Mouse (Mus musculus): ENCODE data around the gene Timm10b.

The Timm10b gene

DNA sequence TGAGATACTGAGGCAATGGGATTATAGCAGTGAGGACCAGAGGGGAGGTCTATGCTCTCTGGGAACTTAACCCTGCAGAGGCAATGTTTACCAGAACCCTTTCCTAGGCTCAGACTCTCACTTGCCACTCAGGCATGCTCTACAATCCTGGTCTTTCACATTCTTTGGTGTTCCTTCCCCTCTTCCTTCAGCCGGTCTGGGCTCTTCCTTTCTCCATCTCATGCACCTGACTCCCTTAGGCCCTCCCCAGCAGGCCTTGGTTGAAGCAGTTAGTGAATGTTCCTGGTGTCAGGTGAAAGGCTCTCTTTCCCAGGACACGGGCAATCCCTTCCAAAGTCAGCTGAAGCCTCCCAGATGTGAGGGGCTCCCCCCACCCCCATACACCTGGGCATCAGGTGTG is at the start of gene Timm10b:
Gene Timm10b, plus strand, starts transcription at position 301 of the 400 bp plus-strand sequence.
- ATAC-seq (ENCODE audit: low TSS enrichment), result peak; percentile 1; the same call in 1 of the 2 replicates

GRCm38 (mm10) chr7:105590097-105590496 is 49.8 kb upstream of the Timm10b start:
- no peak for ATAC-seq (ENCODE audit: low TSS enrichment)

GRCm38 (mm10) chr7:105602860-105603623 is 36.8 kb upstream of the Timm10b start:
- peak; percentile 69; the same call in 1 of the 2 replicates for ATAC-seq (ENCODE audit: low TSS enrichment)

- ATAC-seq (ENCODE audit: low TSS enrichment), result no peak
Observed at GRCm38 (mm10) chr7:105608467-105608866, 31.4 kb upstream of the Timm10b start.

- no peak for ATAC-seq (ENCODE audit: low TSS enrichment)
Observed at GRCm38 (mm10) chr7:105611767-105612166, 28.1 kb upstream of the Timm10b start.

- no peak for ATAC-seq (ENCODE audit: low TSS enrichment)
Observed at GRCm38 (mm10) chr7:105614400-105614799, 25.5 kb upstream of the Timm10b start.

GRCm38 (mm10) chr7:105615720-105616119 is 24.1 kb upstream of the Timm10b start:
- ATAC-seq (ENCODE audit: low TSS enrichment), result no peak

GRCm38 (mm10) chr7:105616561-105616960 is 23.3 kb upstream of the Timm10b start:
- no peak for ATAC-seq (ENCODE audit: low TSS enrichment)

GRCm38 (mm10) chr7:105617810-105618209 is 22.0 kb upstream of the Timm10b start:
- no peak for ATAC-seq (ENCODE audit: low TSS enrichment)

GRCm38 (mm10) chr7:105619701-105620100 is 20.2 kb upstream of the Timm10b start:
- ATAC-seq (ENCODE audit: low TSS enrichment), result no peak

- peak; percentile 54 for ATAC-seq (ENCODE audit: low TSS enrichment)
Observed at GRCm38 (mm10) chr7:105621053-105621452, 18.8 kb upstream of the Timm10b start.

DNA sequence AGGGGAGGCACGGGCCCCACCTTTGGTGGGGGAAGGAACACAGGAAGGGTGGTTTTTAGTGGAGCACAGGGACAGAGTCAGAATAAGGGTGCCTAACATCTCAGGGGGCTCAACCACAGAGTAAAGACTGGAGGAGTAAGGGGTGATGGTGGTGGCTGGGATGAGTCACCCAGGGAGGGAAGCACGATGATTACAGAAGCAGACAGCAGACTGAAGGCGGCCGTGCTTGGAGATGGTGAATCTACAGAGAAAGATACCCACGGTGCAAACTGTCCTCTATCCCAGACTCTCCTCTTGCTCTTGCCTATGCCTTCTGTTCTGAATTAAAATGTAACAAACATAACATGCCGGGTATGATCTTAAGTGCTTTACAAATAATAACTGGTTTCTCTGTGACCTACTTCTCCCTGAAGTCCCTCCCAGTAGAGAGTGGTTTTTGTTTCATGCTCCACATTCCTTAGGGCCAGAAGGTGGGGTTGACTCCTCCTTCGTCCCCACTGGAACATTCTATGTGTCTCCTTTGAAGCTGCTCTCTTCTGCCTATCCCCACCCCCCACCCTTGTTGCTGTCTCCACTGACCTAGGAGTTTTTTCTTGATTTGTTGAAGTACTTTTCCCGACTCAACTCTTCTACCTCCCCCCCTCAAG is 18.1 kb upstream of the Timm10b start:
- peak; percentile 86 for ATAC-seq (ENCODE audit: low TSS enrichment)

- no peak for ATAC-seq (ENCODE audit: low TSS enrichment)
Observed at GRCm38 (mm10) chr7:105625397-105625796, 14.5 kb upstream of the Timm10b start.

DNA sequence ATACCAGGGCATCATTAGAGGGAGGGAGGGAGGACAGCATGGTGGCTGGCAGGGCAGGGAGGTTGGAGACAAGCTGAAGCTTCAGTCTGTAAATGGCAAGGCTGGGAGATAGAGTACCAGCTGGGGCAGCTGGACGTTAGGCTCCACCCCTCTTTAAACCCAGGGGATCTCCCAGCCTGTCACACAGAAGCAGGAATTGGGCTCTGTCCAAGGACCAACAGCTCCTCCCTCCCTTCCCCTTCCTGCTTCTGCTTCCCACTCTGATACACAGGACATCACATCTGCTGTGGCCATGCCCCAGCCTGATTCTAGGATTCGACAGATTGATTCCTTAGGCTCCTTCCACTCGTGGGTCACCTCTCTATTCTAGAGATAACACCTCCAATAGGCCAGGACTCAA is 11.2 kb upstream of the Timm10b start:
- peak; percentile 51 for ATAC-seq (ENCODE audit: low TSS enrichment)

- no peak for ATAC-seq (ENCODE audit: low TSS enrichment)
Observed at GRCm38 (mm10) chr7:105632551-105632972, 7.3 kb upstream of the Timm10b start.

GRCm38 (mm10) chr7:105633127-105633800 is 6.6 kb upstream of the Timm10b start, which contains the start of gene Trim3:
Gene Trim3, minus strand, starts transcription at chr7:105633571.
- ATAC-seq (ENCODE audit: low TSS enrichment), result peak; percentile 73

GRCm38 (mm10) chr7:105633801-105634135 is 6.1 kb upstream of the Timm10b start:
- ATAC-seq (ENCODE audit: low TSS enrichment), result no peak; the same call in 1 of the 2 replicates

DNA sequence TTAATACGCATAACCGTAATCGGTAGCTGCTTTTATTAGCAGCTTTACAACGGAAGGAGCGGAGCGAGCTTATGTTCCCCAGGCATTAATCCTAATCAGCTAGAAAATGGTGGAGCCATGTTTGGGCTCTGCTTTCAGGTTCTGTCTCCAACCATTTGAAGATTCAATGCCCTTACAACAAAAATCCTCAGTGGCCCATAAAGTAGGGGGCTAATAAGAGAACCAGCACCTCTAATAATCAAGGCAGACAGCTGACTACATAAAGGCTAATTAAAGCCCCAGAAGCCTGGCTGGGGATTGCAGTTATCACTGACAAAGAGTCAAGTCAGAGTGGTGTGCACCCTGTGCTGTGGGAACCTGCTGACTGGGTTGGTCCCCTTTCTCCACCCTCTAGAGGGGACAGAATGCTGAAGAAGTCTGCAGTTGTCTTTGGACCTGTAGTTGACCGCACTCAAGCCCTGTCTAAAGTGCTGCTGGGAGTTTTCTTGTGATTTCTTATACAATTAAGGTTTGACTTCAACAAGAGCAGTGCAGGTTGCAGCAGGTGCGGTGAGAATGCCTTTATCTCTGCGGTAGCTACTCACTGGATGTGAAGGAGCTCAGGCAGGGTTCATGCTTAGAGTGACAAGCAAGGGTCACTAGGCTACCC is 5.5 kb upstream of the Timm10b start:
- ATAC-seq (ENCODE audit: low TSS enrichment), result no peak

DNA sequence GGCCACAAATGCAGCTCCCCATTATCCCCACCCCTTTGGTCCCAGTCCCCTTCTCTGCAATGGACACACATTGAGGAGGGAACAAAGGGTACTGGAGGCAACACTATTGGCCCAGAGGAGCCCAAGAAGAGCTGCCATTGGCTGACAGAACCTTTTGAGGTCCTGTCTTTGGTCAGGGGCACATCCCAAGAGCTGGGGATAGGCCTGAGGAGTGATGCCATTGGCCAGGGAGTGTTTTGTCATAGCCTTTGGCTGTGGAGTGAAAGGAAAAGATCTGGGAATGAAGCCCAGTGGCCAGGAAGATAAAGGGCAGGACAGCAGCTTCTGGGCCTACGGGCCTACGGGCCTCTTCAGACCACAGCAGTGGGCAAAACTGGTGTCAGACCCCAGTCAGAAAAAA is 4.1 kb upstream of the Timm10b start:
- ATAC-seq (ENCODE audit: low TSS enrichment), result no peak

GRCm38 (mm10) chr7:105638776-105639175 is 1.1 kb upstream of the Timm10b start:
- no peak for ATAC-seq (ENCODE audit: low TSS enrichment)

- no peak for ATAC-seq (ENCODE audit: low TSS enrichment)
Observed at GRCm38 (mm10) chr7:105639304-105639703, 552 bp upstream of the Timm10b start.

DNA sequence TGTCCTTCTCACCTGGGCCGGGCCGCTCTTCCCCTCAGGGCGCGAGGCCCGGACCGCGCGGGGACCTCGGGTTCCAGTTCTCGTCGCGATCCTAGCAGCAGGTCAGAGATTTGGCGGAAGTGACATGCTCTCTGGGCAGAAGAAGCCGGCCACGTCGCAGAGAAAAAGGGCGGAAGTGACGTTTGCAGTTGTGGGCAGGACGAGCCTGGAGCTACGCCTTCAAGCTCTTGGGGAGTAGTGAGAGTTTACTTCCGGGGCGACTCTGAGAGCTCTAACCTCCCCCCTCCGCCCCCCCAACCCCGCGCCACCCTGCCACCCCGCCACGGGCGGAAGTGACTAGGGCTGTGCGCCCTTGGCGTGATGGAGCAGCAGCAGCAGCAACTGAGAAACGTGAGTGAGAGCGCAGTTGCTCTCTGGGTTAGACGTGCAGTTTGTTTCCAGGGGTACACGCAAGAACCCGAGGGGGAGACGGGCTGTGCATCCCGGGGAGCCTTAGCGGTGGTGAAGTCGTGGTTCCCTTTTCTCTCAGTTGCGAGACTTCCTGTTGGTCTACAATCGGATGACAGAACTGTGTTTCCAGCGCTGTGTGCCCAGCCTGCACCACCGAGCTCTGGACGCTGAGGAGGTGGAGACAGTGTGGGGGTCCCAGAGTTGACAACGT is 507 bp downstream of the Timm10b start, which contains the start of the genes Arfip2 and Gm45799:
Gene Arfip2, minus strand, starts transcription at position 184 of the 661 bp plus-strand sequence.
Gene Gm45799, plus strand, starts transcription at position 320 of the 661 bp plus-strand sequence.
- peak; percentile 96 for ATAC-seq (ENCODE audit: low TSS enrichment)

Measured in frontal cortex, adult (tissue).